Mouse (Mus musculus) c-Kit-positive CD71-negative TER-119-negative erythroid progenitor cells, embryonic 14.5 days (primary cell): Measurements from ENCODE around the gene Macf1.

Experiments
- DNase-seq: peaks from one replicate; pipeline ENCODE4 v3.0.0-alpha.2; 2013; ENCODE audit warnings: low read depth

Gene Macf1

DNA sequence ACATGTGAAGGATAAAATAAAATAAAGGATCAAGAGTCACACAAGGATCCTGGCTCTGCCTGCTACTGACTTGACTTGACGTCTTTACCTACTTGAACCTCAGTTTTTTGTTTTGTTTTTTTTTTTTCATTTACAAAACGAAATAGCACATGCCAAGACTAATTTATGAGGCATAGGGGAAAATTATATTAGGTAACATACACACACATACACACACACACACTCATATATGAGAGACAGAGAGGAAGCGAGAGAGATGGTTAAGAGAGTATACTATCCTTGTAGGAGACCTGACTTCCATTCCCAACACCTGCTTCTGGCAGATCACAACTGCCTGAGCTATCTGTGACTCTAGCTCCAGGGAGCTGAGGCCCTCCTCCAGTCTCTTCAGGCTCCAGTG lies at the start of gene Macf1:
TSS of gene Macf1 (minus strand) at position 101 of the 400 bp plus-strand sequence.
- no peak for DNase-seq

DNA sequence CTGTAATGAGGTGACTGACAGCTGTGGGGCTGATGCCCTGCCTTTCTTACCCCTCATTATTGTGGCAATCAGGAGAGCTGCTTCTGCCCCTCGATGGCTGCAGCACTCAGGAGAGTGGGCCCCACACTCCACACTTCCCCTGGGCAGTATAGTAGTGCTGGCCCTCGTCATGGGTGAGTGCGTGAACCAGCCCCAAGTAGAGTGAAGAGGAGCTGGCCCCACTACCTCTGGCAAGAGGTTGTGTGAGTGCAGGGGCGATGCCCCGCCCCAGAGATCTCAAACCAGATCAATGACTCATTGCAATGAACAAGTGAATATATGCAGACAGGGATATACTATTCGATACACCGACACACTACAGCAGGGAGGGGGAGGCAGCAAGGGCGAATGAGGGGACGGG lies 49.4 kb upstream of the Macf1 start:
- DNase-seq: no peak

DNA sequence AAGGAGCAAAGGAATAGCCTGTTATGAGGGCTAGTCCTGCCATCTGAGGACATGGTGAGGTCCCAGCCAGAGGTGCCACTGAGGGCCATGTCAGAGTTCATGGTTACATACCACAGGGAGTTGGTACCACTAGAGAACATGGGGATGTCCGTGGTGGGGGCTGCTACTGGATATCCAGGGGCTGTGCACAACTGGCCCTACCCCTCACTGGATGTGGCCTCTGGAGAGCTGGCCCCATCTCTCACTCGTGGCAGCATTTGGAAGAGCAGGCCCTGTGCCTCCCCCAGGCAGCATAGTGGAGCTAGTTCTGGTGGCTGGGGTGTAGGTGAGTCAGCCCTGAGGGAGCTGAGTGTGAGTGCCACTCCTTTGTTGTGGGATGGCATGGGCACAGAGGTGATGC lies 48.8 kb upstream of the Macf1 start:
- no peak for DNase-seq

DNA sequence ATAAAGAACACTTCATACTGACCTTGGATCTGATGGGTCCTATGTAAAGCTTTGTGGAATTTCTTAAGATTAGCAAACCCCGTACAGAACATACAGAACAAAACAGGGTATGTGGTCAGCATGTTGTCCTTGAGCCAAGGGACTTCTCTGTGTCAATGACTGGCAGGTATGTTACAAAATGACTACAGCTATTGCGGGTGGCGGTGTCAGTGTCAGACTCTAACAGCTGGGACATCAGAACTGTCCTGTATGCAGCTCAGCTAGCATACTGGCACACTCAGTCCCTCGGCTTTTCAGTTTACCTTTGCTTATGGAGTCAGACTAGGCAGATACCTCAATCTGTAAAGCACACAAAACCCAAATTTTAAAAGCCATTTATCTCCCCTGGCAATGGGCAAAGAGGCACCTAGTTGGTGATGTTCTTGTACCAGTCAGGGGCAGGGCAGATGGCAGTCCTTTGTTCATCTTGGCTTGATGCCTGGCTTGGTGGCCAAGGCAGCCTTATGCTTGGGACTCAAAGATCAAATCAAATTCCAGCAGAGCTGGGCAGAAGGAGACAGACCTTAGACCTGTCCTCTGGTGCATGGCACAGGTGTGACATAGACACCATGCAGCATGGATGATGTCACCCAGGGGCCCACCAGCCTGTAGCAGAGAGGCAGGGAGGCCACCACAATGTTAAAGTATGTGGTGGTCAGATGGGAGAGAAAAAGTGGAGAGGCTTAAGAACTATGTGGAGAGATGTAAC lies 48.2 kb upstream of the Macf1 start:
- no peak for DNase-seq

DNA sequence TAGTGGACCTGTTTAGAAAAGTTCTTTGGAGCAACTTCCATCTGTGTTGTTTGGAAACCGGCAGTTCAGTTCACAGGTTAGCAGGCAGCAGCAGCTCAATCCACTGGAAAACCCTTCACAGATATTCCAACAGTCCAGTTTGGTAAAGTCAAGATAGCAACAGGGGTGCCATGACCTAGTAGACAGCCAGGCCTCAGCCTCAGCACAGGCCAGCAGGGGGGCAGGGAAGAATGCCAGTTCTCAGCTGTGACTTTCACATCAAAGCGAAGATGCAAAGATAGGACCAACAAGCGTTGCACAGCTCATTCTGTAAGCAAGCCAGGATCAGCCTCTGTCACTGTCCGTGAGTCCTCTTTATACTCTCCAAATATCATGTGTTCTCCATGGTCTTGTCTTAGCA lies 37.6 kb upstream of the Macf1 start:
- no peak for DNase-seq

DNA sequence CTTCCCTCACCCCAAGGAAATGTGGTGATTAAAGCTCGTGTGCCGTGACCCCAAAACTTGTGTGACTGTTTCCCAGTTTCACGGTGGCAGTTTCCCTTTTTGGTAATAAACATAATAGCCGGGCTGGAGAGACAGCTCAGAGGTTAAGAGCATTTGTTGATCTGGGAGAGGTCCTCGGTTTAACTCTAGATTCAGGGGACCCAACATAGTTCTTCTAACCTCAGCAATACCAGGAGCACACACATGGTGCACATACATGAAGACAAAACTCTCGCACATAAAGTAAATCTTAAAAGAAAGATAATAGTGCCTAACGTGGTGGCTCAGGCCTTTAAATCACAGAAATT lies 34.2 kb upstream of the Macf1 start:
- DNase-seq: no peak

DNA sequence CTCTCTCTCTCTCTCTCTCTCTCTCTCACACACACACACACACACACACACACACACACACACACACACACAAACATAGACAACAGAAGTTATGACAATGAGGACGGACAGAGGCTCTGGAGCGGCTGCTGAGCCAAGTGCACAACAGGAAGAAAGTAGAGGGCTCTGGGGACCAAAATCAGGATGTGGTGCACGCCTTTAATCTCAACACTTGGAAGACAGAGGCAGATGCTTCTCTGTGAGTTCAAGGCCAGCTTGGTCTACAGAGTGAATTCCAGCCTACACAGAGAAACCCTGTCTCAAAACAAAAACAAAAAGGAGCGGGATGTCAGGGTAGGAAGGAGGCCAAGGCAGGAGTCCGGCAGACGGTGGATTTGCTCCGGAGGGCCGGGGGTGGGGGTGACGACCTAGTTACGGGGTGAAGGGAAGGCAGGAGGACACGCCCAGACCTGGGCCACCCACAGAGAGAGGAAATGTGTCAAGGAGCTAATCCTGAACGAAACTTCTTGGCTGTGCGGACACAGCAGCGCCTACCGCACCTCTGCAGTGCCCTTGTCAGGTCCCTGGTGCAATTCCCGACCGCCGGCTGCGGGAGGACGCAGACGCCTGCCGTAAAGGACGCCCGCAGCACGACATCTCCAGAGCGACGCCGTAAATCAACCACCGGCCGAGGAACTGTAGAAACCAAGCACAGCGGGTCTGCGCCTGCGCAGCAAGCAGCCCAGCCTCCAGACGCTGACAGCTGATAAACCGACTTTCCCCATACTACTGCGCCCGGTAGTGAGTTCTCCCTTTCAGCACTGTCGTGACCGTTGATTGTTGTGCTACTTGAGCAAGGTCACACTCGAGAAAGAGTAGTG lies 33.6 kb upstream of the Macf1 start, which contains the start of gene Ndufs5:
TSS of gene Ndufs5 (minus strand) at position 629 of the 860 bp plus-strand sequence.
- peak; percentile 94 for DNase-seq

DNA sequence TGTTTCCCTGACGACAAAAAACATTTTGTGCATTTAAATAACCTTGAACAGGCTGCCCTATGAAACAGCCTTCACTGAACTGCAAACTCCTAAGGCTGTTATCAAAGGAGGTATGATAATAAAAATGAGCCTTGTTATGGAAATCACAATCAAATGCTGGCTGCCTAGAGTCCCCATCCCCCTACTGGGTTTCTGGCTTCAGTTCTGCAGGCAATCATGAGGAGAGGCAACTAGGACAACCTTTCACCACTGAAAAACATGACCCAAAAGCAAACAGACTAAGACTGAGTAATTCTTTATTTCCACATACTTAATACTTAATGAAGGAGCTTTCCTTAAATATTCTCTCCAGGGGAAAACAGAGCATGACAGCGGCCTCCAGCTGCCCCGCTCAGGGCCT lies 28.3 kb upstream of the Macf1 start:
- no peak for DNase-seq

DNA sequence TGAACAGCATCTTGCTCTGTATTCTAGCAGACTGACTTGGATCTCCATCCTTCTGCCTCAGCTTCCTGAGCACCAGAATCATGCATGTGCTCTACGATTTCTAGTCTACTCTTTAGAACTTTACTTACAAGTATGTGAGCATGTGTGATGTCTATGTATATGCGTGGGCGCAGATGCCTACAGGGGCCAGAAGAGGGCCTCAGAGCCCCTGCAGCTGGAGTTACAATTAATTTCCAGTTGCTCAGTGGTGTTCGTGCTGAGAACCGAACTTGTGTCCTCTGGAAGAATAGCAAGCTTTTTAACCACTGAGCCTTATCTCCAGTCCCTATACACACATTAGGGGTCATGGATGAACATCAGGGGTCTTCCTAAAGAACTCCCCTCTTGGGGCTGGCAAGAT lies 23.2 kb upstream of the Macf1 start:
- no peak for DNase-seq

DNA sequence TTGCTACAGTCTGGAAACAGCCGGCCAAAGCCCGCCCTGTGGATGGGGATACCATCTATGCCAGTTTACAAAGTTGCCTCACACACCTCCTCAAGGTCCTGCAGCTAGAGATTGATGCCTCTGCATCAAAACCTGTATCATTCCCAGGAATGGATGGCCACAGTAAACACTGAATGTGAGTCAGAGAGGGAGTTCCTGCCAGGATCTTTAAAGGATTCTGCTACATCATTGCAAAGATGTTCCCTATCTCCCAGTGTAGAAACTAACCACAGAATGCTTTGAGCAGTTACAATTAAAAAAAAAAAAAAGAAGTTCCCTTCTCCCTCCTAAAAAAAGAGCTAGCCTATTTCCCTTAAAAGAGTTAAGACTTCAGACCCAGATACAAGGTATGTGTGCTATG lies 21.2 kb upstream of the Macf1 start:
- DNase-seq: no peak

DNA sequence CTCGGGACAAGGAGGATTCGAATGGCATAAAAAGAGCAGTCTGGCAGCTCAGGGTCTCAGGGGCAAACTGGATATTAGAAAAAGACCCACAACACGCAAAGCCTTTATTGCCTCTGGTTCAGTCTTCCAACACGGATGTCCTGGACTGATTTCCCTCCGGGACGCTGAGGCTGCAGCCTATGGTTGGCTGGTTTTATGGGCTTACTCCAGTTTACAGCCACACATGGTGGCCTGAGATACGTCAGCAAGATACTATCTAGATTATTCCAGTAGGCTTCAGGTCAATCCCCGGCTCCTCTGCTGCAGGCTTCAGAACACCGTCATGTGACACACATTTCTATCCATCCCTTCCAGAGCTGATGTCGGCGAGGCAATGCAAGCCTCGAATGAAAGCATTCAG lies 9.2 kb upstream of the Macf1 start:
- DNase-seq: no peak

DNA sequence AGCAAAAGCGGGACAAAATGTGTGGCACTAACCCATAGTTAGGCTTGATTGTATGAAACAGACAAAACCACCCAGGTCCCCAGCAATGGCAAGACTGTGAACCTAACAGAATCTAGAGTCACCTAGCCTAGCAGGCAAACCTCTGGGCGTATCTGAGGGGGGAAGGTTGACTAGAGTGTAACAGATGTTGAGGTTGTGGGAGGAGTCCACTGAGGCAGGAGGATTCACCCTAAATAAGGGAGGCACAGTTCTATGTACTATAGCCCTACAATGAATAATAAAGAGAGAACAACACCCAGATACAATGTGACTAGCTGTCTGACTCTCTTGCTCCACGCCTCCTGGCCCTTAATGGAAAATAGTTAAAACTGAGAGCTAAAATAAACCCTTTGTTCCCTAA lies 7.9 kb upstream of the Macf1 start:
- DNase-seq: no peak

DNA sequence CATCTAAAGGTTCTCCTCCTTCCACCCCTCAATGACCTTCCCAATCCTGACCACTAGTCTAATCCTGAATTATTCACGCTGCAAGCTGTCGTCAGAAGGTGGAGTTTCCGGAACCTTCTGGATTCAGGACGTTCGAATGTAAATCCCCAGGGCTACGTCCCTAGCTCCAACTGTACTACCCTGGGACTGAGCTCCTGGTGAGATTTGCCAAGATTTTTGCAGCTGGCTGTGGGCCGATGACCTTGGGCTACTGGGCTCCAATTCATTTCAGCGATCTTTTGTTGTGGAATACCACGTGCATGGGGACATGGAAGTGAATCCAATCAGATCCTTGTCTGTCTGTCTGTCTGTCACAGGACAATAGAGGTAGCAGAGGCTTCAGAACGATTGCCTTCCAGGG lies 6.2 kb upstream of the Macf1 start:
- DNase-seq: no peak

DNA sequence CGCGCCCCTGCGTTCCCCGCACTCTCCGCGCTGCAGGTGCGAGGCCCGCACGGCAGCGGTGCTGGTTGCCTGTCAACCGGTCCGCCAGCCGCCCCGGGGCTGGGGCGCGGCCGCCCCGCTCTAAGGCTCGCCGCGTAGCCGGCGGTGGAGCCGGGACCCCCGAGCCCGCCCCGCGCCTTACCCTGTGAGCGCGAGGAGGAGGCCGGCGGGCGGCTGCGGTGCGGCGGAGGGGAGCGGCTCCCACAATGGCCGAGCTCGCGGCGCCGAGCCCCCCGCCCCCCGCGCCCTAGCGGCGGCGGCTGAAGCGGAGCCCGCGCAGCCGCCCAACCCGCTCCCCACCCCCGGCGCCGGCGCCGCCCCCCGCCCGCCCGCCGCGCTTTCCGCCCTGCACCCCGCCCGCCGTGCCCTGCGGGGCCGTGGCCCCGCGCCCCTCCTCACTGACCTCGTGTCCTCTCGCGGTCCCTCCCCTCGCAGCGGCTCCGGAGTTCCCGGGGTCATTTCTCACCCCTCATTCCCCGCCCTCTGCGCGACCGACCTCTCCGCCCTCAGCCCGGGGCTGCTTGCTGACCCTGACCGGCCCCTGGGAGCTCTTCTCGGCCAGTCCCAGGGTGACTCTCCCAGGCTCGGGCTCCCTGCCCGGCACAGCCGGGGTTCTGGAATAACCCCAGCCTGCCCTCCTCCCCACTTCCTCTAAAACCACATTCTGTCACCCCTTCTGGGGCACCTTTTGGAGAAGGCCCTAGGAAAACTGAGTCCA lies 3.0 kb upstream of the Macf1 start:
- no peak for DNase-seq

DNA sequence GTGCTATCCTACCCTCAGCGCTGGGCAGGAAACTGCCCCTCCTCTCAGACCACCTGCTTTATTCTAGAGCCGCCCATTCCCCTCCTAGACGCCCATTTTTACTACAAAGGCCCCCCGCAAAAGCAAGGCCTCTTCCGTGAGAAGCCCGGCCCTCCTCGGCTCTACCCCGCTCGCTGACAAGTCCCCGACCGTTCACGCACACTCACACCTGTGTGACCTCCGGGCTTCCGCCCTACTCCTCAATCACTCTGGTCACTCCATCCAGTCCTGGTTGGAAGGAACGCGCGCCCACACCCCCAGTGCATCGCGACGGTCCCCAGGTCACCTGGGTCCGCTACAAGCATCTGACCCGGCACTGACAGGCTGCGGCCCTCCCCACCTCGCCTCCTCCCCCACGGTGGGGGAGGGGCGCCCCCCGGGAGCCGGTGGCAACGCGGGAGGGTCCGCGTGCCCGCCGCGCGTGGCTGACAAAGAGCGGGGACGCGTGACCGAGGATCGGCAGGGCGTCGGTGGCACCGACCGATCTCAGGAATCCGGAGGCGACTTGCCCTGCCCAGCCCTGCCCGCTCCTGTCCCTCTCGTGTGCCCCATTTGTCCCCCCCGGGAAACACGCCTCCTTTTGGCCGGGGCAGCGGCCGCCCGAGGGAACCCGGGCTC lies 2.3 kb upstream of the Macf1 start:
- no peak for DNase-seq

DNA sequence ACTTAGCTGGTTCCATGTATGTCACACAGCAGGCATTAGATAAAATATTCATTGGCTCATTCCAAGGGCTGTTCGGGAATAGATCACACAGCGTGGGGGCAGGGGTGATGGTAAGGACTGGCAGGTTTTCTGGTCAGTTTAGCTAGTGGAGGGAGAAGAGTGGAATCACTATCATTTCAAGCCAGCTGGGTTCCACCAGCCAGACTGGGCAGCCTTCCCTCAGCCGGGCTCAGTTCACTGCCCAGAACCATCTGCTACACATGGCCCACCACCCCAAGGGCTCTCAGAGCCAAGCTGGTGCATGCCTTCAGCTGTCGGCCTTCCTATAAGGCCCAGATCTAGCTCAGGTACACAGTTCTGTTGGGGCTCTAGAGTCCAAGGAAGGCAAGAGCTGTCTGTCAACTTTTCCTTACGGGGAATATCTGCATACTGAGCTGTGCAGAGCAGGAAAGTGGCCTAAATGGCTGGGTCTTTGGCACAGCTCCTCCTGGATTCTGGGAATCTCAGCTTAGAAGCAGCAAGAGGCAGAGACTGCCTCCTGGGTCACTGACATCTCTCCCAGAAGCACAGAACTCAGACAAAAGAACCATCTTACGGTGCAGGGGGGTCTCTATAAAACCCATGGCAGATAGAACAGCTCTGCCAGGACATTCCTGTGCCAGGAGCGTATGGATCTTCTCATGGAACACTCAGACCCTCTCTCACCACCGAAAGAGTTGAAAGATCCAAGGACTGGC lies 1.5 kb upstream of the Macf1 start:
- DNase-seq: no peak

DNA sequence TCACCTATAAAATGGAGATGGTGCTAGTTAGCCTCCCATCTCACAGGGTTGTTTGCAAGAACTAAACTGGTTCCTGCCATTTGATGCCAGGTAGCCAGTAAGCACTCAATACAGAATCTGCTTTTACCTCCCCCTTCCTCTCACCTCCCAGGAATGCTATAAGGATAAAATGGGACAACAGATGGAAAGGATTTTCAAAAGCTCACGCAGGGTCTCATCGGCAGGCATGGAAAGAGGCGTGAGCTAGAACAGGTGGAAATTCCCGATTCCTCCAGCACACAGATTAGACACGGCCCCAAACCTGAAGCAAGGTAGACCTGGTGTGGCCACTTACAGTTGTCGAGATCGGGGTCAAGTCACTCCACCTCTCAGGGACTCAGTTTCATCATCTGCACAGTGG lies 886 bp upstream of the Macf1 start:
- no peak for DNase-seq

DNA sequence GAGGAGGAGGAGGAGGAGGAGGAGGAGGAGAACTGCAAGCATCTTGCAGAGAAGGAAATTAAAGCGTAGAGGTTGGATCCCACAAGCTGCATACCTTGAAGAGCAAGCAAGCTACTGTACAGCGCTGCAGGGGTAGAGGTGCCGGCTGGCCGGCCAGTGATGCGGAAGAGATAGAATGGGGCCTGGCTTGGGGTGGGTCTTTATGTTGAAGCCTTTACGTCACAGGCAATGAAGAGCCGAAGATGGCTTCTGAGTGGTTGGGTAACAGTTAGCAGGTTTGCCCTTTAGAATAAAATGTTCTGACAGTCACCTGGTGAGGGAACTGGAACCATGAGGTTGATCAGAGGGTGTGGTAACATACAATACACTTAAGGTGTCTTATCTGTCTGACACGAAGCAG lies 1.9 kb downstream of the Macf1 start:
- DNase-seq: no peak

DNA sequence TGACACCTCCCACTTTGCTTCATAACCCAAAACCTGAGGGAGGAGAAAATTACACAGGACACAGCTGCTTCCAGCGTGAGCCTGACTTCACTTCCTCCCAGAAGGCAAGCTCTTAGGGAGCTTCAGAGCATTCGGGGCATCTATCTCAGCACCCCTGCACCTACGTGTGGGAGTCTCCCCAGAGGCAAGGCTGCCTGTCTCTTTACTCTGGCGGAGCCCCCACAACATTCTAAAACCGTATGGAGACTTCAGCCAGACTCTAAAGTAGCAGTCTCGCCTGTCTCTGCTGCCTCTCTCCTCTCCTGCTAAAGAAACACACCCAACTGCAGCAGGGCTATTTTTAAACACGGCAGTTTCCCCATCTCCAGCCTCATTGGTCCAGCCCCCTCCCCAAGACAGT lies 3.2 kb downstream of the Macf1 start:
- no peak for DNase-seq

DNA sequence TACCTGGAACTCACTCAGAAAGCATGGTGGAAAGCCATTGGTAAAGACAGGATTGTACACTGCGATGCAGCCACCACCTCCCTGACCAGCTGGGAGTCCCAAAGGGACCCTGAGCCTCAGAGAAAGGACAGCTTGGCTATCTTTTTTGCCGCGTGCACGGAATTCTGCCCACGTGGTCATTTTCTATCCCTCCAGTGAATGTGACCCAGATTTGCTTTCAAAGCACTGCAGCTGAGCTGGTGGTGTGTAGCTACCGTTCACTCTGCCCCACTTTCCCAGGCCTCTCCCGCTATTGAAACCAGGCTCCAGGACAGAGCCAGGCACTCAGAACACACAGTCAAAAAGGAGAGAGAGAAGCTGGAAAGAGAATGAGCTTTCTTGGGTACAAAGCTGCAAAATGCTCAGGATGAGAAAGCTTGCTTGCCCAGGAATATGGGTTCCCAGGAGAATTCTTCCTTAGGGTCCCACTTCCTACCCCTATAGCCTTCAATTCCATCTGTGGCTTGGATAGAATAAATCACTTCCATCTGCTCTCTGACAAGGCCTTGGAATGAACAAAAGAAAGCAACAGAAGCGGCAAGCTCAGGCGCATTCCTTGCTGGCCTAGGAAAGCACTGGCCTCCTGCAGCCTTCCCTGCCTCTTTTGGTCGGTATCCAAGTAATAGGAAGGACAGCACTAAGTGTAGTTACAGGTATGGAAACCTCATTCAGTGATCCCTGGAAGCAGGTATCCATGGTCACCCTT lies 6.9 kb downstream of the Macf1 start:
- DNase-seq: no peak

DNA sequence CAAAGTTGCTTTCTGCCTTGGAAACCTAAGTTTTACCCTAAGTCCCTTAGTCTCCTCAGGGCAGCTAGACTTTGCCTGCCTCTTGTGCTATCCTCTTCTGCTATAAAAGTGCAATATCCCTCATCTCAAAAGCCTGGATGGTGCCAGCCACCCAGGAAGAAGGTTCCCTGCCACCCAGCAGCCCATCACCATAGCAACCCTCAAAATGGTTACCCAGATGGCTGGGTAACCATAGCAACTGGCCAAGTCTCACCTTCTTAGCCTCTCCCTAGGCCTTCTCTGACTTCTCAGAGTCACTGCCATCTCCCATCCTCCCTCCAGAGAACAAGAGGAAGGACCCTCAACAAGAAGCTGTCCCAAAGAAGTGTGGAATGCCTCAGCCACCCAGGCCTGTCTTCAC lies 13.6 kb downstream of the Macf1 start:
- no peak for DNase-seq
